Mouse (Mus musculus): Measurements from ENCODE around the gene Gtdc1.

- TF ChIP-seq CTCF (IDR thresholded peaks at IDR 0.05; ENCODE audit: control insufficient read depth, insufficient read depth, insufficient replicate concordance, low read depth, low read length) (no peak), POLR2A (IDR thresholded peaks at IDR 0.05; ENCODE audit: control insufficient read depth, low read depth, low read length) (no peak)
Observed at GRCm38 (mm10) chr2:44541726-44542125, 385.7 kb downstream of the Gtdc1 start.

Measured in testis, adult 2 months (tissue).